Mouse (Mus musculus): ENCODE measurements at regions not wholly inside any gene's neighbourhood (a gene's known extent, or its start where the extent isn't known, plus 50 kb on each side); places are given as distances from the start of the nearest gene placed in this dataset.

DNA sequence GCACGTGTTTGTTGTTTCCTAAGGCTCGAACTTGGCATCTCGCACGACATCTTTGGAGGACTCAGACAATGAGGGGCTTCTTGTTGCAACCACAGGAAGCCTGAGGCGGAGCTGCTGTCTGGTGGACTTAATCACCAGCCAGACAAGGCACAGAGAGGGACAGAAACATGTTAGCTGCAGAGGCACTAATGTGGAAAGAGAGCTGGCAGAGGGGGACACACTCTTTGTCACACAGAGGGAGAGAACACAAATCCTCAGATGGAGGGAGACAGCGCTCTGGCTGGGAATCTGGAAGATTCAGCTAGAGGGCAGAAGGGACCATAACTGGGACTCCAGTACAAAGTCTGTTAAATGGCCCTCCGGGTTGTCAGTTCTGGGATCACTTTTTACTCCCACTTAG is 114.9 kb downstream of the Ppp4r2 start:
- no peak for DNase-seq
- Histone ChIP-seq H3K4me1 (ENCODE audit: insufficient read depth) (no peaks in the 10 kb centered on the region), H3K4me2 (ENCODE audit: low read depth, low read length) (no peak overlapping the region), H3K4me3 (ENCODE audit: low read depth, low read length) (no peak overlapping the region), H3K27ac (ENCODE audit: low read depth) (no peak overlapping the region), H3K9me3 (ENCODE audit: low read length) (no peaks in the 10 kb centered on the region), H3K27me3 (ENCODE audit: insufficient read depth, low read length) (no peaks in the 10 kb centered on the region), H3K36me3 (replicated peaks; ENCODE audit: insufficient read depth, low read length) (no peaks in the 10 kb centered on the region), H3K9ac (replicated peaks) (no peak overlapping the region)
- 61% methylated on average over 7 of the region's 7 CpGs for WGBS (ENCODE audit: insufficient replicate concordance)
- ATAC-seq: no peak
- TF ChIP-seq EP300 (IDR thresholded peaks at IDR 0.05; ENCODE audit: low read depth) (no peak), CTCF (IDR thresholded peaks at IDR 0.05; ENCODE audit: low read depth) (no peak)

DNA sequence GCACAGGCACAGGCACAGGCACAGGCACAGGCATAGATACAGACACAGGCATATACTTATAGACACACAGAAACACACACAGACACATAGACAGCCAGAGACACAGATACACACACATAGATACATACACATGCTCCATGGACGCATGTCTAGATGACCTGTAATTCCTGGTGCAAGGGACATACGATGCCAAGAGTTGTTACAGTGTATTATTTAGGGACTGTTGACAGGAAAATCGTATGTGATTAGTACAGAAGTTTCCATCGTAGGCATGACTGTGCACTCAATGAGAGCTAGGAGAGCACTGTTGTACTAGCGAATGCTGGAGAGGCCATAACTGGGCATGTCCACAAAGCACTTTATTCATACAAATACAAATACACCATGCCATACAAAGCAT is 118.2 kb downstream of the Ppp4r2 start:
- Histone ChIP-seq H3K4me3 (ENCODE audit: low read depth, low read length) (no peak overlapping the region), H3K27ac (ENCODE audit: low read depth) (no peak overlapping the region), H3K36me3 (replicated peaks; ENCODE audit: insufficient read depth, low read length) (no peaks in the 10 kb centered on the region), H3K9me3 (ENCODE audit: low read length) (no peaks in the 10 kb centered on the region), H3K4me2 (ENCODE audit: low read depth, low read length) (no peak overlapping the region), H3K27me3 (ENCODE audit: insufficient read depth, low read length) (no peaks in the 10 kb centered on the region), H3K9ac (replicated peaks) (no peak overlapping the region), H3K4me1 (ENCODE audit: insufficient read depth) (no peaks in the 10 kb centered on the region)
- WGBS (ENCODE audit: insufficient replicate concordance): 73% methylated on average over 5 of the region's 5 CpGs
- DNase-seq: no peak
- TF ChIP-seq CTCF (IDR thresholded peaks at IDR 0.05; ENCODE audit: low read depth) (no peak), EP300 (IDR thresholded peaks at IDR 0.05; ENCODE audit: low read depth) (no peak)
- ATAC-seq: no peak

DNA sequence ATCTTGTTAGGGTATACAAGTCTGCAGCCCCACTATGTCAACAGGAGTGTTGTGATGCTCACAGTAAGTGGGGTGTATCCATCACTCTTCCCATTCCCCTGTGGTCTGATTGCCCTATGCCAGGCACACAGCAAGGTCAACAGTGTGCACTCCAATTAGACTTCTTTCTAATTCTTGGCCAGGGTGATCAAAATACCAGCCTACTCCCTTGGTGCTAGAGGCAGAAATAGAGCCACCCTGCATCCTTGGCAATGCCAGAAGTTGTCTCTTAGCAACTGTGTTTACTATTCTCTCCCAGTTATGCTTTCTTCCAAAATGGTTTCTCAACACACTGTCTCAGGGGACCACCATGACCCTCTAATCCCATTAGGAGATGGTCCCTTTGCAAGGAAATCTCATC is 119.0 kb downstream of the Ppp4r2 start:
- H3K4me2 ChIP-seq (ENCODE audit: low read depth, low read length): no peak overlapping the region
- no peaks in the 10 kb centered on the region for H3K4me1 ChIP-seq (ENCODE audit: insufficient read depth)
- no peak for DNase-seq
- no peaks in the 10 kb centered on the region for H3K36me3 ChIP-seq (replicated peaks; ENCODE audit: insufficient read depth, low read length)
- H3K27me3 ChIP-seq (ENCODE audit: insufficient read depth, low read length): no peaks in the 10 kb centered on the region
- no peak overlapping the region for H3K9ac ChIP-seq (replicated peaks)
- no peak for TF ChIP-seq EP300 (IDR thresholded peaks at IDR 0.05; ENCODE audit: low read depth)
- no peak for TF ChIP-seq CTCF (IDR thresholded peaks at IDR 0.05; ENCODE audit: low read depth)
- no peak overlapping the region for H3K4me3 ChIP-seq (ENCODE audit: low read depth, low read length)
- no peaks in the 10 kb centered on the region for H3K9me3 ChIP-seq (ENCODE audit: low read length)
- ATAC-seq: no peak
- H3K27ac ChIP-seq (ENCODE audit: low read depth): no peak overlapping the region

DNA sequence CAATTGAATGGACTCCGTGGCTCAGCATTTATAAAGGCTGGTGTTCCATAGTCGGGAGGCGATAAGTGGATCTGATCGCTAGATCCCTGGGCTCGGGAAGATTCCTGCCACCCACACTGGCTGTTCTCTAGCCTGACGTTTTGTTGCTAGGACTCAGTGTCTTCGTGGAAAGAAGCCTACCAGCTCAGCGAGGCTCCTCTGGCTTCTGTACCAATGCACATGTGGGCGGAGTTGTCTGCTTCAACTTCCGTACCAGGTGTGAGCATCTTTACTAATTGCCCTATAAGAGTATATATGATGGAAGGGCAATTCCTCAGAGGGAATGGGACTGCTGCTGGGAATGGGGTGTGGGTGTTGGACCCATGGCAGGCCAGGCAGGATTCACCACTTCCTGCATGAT is 121.1 kb downstream of the Ppp4r2 start:
- no peak for DNase-seq
- WGBS (ENCODE audit: insufficient replicate concordance): 77% methylated on average over 10 of the region's 10 CpGs
- no peak for ATAC-seq
- Histone ChIP-seq H3K27ac (ENCODE audit: low read depth) (no peak overlapping the region), H3K4me3 (ENCODE audit: low read depth, low read length) (no peak overlapping the region), H3K36me3 (replicated peaks; ENCODE audit: insufficient read depth, low read length) (no peaks in the 10 kb centered on the region), H3K27me3 (ENCODE audit: insufficient read depth, low read length) (no peaks in the 10 kb centered on the region), H3K4me2 (ENCODE audit: low read depth, low read length) (no peak overlapping the region), H3K9me3 (ENCODE audit: low read length) (no peaks in the 10 kb centered on the region), H3K4me1 (ENCODE audit: insufficient read depth) (no peaks in the 10 kb centered on the region), H3K9ac (replicated peaks) (no peak overlapping the region)
- no peak for TF ChIP-seq EP300 (IDR thresholded peaks at IDR 0.05; ENCODE audit: low read depth)
- no peak for TF ChIP-seq CTCF (IDR thresholded peaks at IDR 0.05; ENCODE audit: low read depth)

DNA sequence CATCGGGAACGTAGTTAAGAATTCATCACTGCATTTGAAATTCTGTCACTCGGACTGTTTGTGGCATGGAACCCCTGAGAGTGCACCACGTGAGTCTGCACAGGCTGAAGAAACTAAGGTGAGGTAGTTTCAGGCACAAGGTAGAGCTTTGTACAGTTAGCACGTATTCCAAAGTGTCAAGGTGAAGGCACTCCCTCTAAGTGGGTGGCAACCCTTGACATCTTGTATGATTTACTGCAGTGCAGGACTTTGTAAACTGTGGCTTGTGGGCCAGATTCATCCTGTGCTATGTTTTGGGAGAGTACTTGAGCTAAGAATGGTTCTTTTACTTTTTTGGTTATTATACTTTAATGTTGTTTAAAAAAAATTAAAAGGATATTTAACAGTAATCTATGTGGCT is 133.1 kb downstream of the Ppp4r2 start:
- H3K27me3 ChIP-seq (ENCODE audit: insufficient read depth, low read length): no peaks in the 10 kb centered on the region
- no peak for ATAC-seq
- TF ChIP-seq CTCF (IDR thresholded peaks at IDR 0.05; ENCODE audit: low read depth): no peak
- TF ChIP-seq EP300 (IDR thresholded peaks at IDR 0.05; ENCODE audit: low read depth): no peak
- H3K9ac ChIP-seq (replicated peaks): no peak overlapping the region
- WGBS (ENCODE audit: insufficient replicate concordance): 69% methylated on average over 5 of the region's 5 CpGs
- no peak for DNase-seq
- no peaks in the 10 kb centered on the region for H3K4me1 ChIP-seq (ENCODE audit: insufficient read depth)
- H3K36me3 ChIP-seq (replicated peaks; ENCODE audit: insufficient read depth, low read length): no peaks in the 10 kb centered on the region
- H3K27ac ChIP-seq (ENCODE audit: low read depth): no peak overlapping the region
- H3K4me2 ChIP-seq (ENCODE audit: low read depth, low read length): no peak overlapping the region
- H3K9me3 ChIP-seq (ENCODE audit: low read length): no peaks in the 10 kb centered on the region
- no peak overlapping the region for H3K4me3 ChIP-seq (ENCODE audit: low read depth, low read length)

DNA sequence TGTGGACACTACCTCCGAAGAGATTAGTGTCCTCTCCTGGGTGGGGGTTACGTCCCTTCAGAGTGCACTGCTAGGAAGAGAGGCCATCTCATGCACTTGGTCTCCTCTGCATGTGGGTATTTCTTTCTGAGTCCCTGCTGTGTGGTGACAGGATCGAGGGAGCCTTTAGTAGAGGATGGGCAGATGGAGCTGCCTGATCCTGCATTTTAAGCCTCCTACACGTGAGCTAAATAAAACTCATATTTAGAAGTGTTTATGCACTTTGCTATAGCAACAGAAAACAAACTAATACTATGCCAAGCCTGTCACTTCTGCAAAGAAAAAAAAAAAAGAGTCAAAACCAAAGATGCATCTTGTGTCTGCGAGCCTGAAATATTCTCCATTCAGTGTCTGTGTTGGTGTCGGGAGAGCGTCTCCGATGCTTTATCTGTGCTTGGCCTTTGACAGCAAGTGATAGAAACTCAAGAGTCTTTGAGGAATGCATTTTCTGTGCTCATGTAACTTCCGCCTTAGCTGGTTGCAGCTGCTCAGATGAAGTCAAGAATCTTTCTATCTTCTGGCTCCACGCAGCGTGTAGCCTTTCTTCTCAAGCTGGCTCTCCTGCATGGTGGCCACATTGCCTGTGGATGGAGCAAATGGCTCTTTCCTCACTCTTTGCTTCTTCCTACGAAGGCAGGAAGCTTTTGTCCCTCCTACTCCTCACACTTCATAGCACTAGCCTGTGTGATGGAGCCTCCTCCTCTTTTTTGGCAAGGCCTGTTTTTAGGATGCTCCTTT is 134.8 kb downstream of the Ppp4r2 start:
- no peak overlapping the region for H3K27ac ChIP-seq (ENCODE audit: low read depth)
- 70% methylated on average over 12 of the region's 12 CpGs for WGBS (ENCODE audit: insufficient replicate concordance)

More for the DNA sequence above, 134.8 kb downstream of the Ppp4r2 start:
- ATAC-seq (no peak), DNase-seq (no peak)
- Histone ChIP-seq H3K27me3 (ENCODE audit: insufficient read depth, low read length) (no peaks in the 10 kb centered on the region), H3K4me3 (ENCODE audit: low read depth, low read length) (no peak overlapping the region), H3K9ac (replicated peaks) (no peak overlapping the region), H3K36me3 (replicated peaks; ENCODE audit: insufficient read depth, low read length) (no peaks in the 10 kb centered on the region), H3K9me3 (ENCODE audit: low read length) (no peaks in the 10 kb centered on the region), H3K4me1 (ENCODE audit: insufficient read depth) (no peaks in the 10 kb centered on the region), H3K4me2 (ENCODE audit: low read depth, low read length) (no peak overlapping the region)
- no peak for TF ChIP-seq CTCF (IDR thresholded peaks at IDR 0.05; ENCODE audit: low read depth)
